Mouse (Mus musculus): ENCODE data around the gene Atp10a. TPM values are rescaled to one million over a fixed set of nuclear protein-coding genes. Genes with fewer than 3 reads are reported as not detected.

Gene Atp10a
- polyA plus RNA-seq, 1 experiment from 2014 or later, result 2.2 TPM

DNA sequence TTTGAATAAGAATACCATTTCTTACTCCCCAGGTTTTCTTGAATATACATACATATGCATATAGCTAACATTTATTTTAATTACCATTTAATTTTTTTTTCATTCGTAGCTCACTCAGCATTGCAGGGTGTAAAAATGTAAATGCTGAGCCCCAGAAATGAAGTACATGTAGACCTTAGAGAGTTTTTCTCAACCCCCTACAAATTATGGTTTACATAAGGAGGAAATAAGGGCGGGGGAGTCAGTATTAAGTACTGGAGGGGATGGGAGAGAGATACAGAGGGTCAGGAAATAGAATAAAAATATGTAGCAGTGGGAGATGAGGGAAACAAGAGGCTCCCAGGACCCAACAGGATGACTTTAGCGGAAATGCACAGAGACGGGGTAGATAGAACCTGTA is 188.5 kb downstream of the Atp10a start:
- Histone ChIP-seq H3K4me2 (peak overlapping the region; percentile 39), H3K4me3 (no peak overlapping the region), H3K27me3 (replicated peaks) (no peaks in the 10 kb centered on the region), H3K9me3 (replicated peaks) (no peaks in the 10 kb centered on the region), H3K36me3 (no peaks in the 10 kb centered on the region), H3K9ac (no peak overlapping the region), H3K27ac (ENCODE audit: poor library complexity, severe bottlenecking) (peak overlapping the region; percentile 92), H3K4me1 (replicated peaks) (peaks cover 27% of the 10 kb centered on the region)
- peak; percentile 36; the same call in 1 of the 2 replicates for ATAC-seq (ENCODE audit: insufficient number of reproducible peaks, low FRiP score)
- 21% methylated on average over 4 of the region's 4 CpGs for WGBS

DNA sequence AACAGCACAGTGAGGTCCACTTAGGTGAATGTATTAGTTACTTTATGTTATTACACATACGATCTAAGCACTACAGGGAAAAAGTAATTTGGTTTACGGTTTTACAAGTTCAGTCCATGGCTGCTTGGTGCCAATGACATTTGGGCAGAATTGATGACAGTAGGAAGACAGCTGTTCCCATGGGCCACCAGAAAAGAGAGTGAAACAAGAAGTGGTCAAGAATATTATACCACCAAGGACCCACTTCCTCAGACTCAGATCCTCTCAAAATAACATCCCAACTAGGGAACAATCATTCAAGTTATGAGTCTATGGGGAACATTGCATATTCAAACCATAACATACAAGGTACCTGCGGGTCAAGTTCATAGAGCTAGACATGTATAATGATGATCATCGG is 203.0 kb downstream of the Atp10a start:
- Histone ChIP-seq H3K27ac (ENCODE audit: poor library complexity, severe bottlenecking) (no peak overlapping the region), H3K4me2 (no peak overlapping the region), H3K9me3 (replicated peaks) (no peaks in the 10 kb centered on the region), H3K4me3 (no peak overlapping the region), H3K27me3 (replicated peaks) (no peaks in the 10 kb centered on the region), H3K36me3 (no peaks in the 10 kb centered on the region), H3K4me1 (replicated peaks) (no peaks in the 10 kb centered on the region), H3K9ac (no peak overlapping the region)
- no peak for ATAC-seq (ENCODE audit: insufficient number of reproducible peaks, low FRiP score)
- WGBS, result 88% methylated on average over 4 of the region's 4 CpGs

DNA sequence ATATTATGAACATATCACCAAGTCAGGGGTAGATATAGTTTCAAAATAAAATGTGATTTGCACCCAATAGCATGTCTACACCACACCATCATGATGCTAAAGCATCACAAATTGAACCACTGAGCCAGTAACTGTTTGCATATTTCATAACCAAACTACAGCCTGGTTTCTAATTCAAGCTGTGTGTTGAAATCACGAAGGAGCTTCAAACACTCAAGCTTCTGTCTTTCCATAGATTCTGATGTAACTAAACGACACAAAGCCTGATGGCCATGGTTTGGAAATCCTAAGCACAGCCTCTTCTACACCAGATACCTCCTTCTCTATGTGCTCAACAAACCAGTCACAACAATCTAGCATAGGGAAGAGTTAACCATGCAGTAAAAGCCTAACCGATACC is 207.2 kb downstream of the Atp10a start:
- 70% methylated on average over 3 of the region's 3 CpGs for WGBS
- H3K9me3 ChIP-seq (replicated peaks), result peaks cover 4% of the 10 kb centered on the region; the same call in 1 of the 2 replicates

DNA sequence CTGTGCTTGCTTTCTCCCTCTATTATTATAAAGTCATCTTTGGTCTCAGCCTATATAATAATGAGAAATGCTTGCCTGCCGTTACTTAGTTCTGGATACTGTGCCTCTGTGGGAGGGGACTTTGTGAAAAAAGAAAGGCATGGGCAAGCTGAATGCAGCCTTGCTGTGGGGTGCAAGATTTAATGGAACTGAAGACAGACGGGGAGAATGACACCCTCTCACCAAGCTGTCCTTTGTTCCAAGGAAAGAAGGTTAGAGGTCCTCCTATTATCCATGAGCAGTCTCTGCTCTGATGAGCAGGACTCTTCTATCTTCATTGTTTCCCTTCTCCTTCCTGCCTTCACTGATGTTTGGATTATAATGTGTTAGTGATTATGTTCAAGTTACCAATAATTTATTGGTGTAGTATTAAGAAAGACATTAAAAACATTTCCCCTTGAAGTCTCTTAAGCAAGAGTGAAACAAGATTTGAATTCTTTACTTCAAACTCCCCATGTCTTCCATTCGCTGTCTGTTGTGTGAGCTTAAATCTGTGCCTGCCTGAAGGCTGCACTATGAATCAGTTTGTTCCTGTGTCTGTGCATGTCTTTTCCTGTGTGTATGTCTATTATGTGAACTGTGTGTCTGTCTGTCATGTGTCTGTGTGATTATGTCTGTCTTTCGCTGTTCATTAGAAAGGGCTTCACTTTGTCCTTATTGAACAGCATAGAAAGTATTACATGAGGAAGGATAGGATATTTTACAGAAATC is 211.1 kb downstream of the Atp10a start:
- no peak for ATAC-seq (ENCODE audit: insufficient number of reproducible peaks, low FRiP score)
- WGBS, result 68% methylated on average over 4 of the region's 4 CpGs
- no peaks in the 10 kb centered on the region for H3K36me3 ChIP-seq

More for the DNA sequence above, 207.2 kb downstream of the Atp10a start:
- H3K9ac ChIP-seq, result no peak overlapping the region
- H3K4me3 ChIP-seq, result no peak overlapping the region
- no peak overlapping the region for H3K4me2 ChIP-seq
- H3K27me3 ChIP-seq (replicated peaks), result no peaks in the 10 kb centered on the region
- H3K36me3 ChIP-seq, result no peaks in the 10 kb centered on the region
- ATAC-seq (ENCODE audit: insufficient number of reproducible peaks, low FRiP score), result no peak
- no peak overlapping the region for H3K27ac ChIP-seq (ENCODE audit: poor library complexity, severe bottlenecking)
- H3K4me1 ChIP-seq (replicated peaks), result no peaks in the 10 kb centered on the region

DNA sequence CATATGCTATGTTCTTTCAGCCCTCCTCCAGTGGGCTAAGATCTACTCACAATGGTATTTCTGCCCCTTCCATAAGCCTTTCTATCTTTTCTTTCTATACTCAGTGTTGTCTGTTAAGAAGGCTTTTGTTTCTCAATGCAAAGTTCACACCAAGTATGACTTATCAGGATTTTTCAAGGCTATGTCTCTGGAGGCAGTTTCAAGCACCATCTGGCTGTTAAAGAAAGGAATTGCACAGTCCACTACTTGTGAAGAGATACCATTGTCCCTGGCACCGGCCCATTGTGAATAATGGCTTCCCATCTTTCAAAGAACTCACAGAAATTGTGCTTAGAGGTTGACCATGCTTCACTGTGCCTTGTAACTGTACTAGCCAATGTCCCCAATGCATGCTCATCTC is 214.7 kb downstream of the Atp10a start:
- WGBS, result 72% methylated on average over 1 of the region's 1 CpGs
- Histone ChIP-seq H3K27me3 (replicated peaks) (no peaks in the 10 kb centered on the region), H3K9ac (no peak overlapping the region), H3K27ac (ENCODE audit: poor library complexity, severe bottlenecking) (no peak overlapping the region), H3K4me1 (replicated peaks) (no peaks in the 10 kb centered on the region), H3K36me3 (no peaks in the 10 kb centered on the region), H3K4me2 (no peak overlapping the region), H3K4me3 (no peak overlapping the region), H3K9me3 (replicated peaks) (no peaks in the 10 kb centered on the region)
- ATAC-seq (ENCODE audit: insufficient number of reproducible peaks, low FRiP score), result no peak

More for the DNA sequence above, 211.1 kb downstream of the Atp10a start:
- no peaks in the 10 kb centered on the region for H3K4me1 ChIP-seq (replicated peaks)
- no peaks in the 10 kb centered on the region for H3K27me3 ChIP-seq (replicated peaks)
- H3K9me3 ChIP-seq (replicated peaks), result peaks cover 4% of the 10 kb centered on the region; the same call in 1 of the 2 replicates
- H3K9ac ChIP-seq, result no peak overlapping the region
- H3K27ac ChIP-seq (ENCODE audit: poor library complexity, severe bottlenecking), result no peak overlapping the region
- no peak overlapping the region for H3K4me2 ChIP-seq
- H3K4me3 ChIP-seq, result no peak overlapping the region

DNA sequence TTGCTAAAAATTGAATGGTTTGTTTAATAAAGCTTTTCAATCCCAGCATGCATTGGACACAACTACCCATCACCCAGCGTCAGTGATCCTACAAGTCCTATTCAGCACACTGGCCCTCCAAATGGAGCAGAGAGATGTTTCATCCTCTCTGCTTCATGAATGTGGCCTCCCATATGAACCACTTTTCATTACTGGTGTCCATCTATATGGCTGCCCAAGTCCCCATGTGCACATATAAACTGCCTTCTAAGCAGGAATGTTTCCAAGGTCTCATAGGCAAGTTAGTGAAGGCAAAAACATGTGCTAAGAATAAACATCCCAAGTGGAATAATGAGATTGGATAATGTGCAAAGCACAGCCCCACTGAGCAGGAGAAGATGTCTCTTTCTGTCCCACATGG is 217.7 kb downstream of the Atp10a start:
- no peak overlapping the region for H3K27ac ChIP-seq (ENCODE audit: poor library complexity, severe bottlenecking)
- no peaks in the 10 kb centered on the region for H3K9me3 ChIP-seq (replicated peaks)
- no peak overlapping the region for H3K4me2 ChIP-seq
- H3K4me3 ChIP-seq, result no peak overlapping the region
- no peak for ATAC-seq (ENCODE audit: insufficient number of reproducible peaks, low FRiP score)
- no peak overlapping the region for H3K9ac ChIP-seq
- no peaks in the 10 kb centered on the region for H3K27me3 ChIP-seq (replicated peaks)
- H3K36me3 ChIP-seq, result no peaks in the 10 kb centered on the region
- no peaks in the 10 kb centered on the region for H3K4me1 ChIP-seq (replicated peaks)
- 86% methylated on average over 1 of the region's 1 CpGs for WGBS

All from heart, embryonic 12.5 days (tissue).